Mouse (Mus musculus) stomach, embryonic 16.5 days (tissue): ENCODE results near the gene Ssbp4. TPM values are rescaled to one million over a fixed set of nuclear protein-coding genes. Genes with fewer than 3 reads are reported as not detected.
A peak's percentile ranks its signal among the peaks of the same experiment; 100 is the strongest.

Experiments used
- ATAC-seq: fragments of 200-750 bp; cut with Nextera tagmentation; 2 replicates; pipeline ENCODE4 v1.8.0; 2017; ENCODE audit warnings: moderate number of reproducible peaks, moderate TSS enrichment; ENCODE audit not compliant: insufficient read depth, low FRiP score
- H3K27ac ChIP-seq: fragments of 300-500 bp; sonication (generic); 2 replicates; pipeline ENCODE4 v1.5.1; 2014; ENCODE audit warnings: low read length
- H3K27me3 ChIP-seq: fragments of 300-500 bp; sonication (generic); 2 replicates; pipeline ENCODE4 v1.6.1; 2014; ENCODE audit warnings: low read length, control low read depth, mixed read lengths; ENCODE audit not compliant: control insufficient read depth, insufficient read depth
- H3K36me3 ChIP-seq: fragments of 300-500 bp; sonication (generic); 2 replicates; pipeline ENCODE4 v1.6.1; 2014; ENCODE audit warnings: low read length; ENCODE audit not compliant: control insufficient read depth, insufficient read depth
- H3K4me1 ChIP-seq: fragments of 300-500 bp; sonication (generic); 2 replicates; pipeline ENCODE4 v1.6.1; 2014; ENCODE audit warnings: low read length, control low read depth, mixed read lengths; ENCODE audit not compliant: control insufficient read depth, insufficient read depth
- H3K4me2 ChIP-seq: fragments of 300-500 bp; sonication (generic); 2 replicates; pipeline ENCODE4 v1.6.1; 2014; ENCODE audit warnings: low read depth, low read length, mixed read lengths
- H3K4me3 ChIP-seq: fragments of 300-500 bp; sonication (generic); replicated peaks from 2 replicates; pipeline ENCODE4 v1.5.1; 2014; ENCODE audit warnings: mild to moderate bottlenecking, low read length
- H3K9ac ChIP-seq: fragments of 300-500 bp; sonication (generic); 2 replicates; pipeline ENCODE4 v1.6.1; 2014; ENCODE audit warnings: low read length
- H3K9me3 ChIP-seq: fragments of 300-500 bp; sonication (generic); replicated peaks from 2 replicates; pipeline ENCODE4 v1.6.1; 2016; ENCODE audit warnings: low read length, control low read depth; ENCODE audit not compliant: control insufficient read depth
- WGBS: fragments of 180-500 bp; shearing (Covaris S2); extraction: QIAGEN DNeasy Blood & Tissue Kit; methylation state at CpG from one replicate; pipeline ENCODE4 v1.1.7; 2014; 5-methylcytosine and 5-hydroxymethylcytosine counted together
- polyA plus RNA-seq: library from polyadenylated mRNA; unstranded; fragments of >200 nt; fragmentation: Nextera tagmentation; extraction: Ambion mirVana; gene quantifications from 2 replicates; pipeline ENCODE4 v1.2.1, GENCODE M21; 2015

The Ssbp4 gene
- polyA plus RNA-seq, 1 experiment from 2014 or later = 68.3 TPM

GRCm38 (mm10) chr8:70627041-70627440, 18.4 kb upstream of the Ssbp4 start:
- Histone ChIP-seq H3K4me3 (no peak overlapping the region), H3K4me2 (no peak overlapping the region), H3K4me1 (peaks cover 18% of the 10 kb centered on the region), H3K36me3 (no peaks in the 10 kb centered on the region), H3K9me3 (no peaks in the 10 kb centered on the region), H3K27ac (no peak overlapping the region), H3K27me3 (no peaks in the 10 kb centered on the region), H3K9ac (no peak overlapping the region)
- no peak for ATAC-seq
- WGBS = 82% methylated on average over 5 of the region's 5 CpGs

GRCm38 (mm10) chr8:70625104-70625503, 16.4 kb upstream of the Ssbp4 start:
- Histone ChIP-seq H3K27ac (no peak overlapping the region), H3K4me1 (peaks cover 6% of the 10 kb centered on the region; the same call in 1 of the 2 replicates), H3K9ac (peak overlapping the region; percentile 39), H3K27me3 (no peaks in the 10 kb centered on the region), H3K4me2 (no peak overlapping the region), H3K4me3 (no peak overlapping the region), H3K9me3 (no peaks in the 10 kb centered on the region), H3K36me3 (no peaks in the 10 kb centered on the region)
- 11% methylated on average over 5 of the region's 5 CpGs for WGBS
- no peak for ATAC-seq

GRCm38 (mm10) chr8:70622220-70622619, 13.5 kb upstream of the Ssbp4 start:
- WGBS = 41% methylated on average over 3 of the region's 3 CpGs

GRCm38 (mm10) chr8:70618888-70619334, 10.2 kb upstream of the Ssbp4 start:
- ATAC-seq = peak; percentile 58; the same call in 1 of the 2 replicates
- WGBS = 28% methylated on average over 9 of the region's 9 CpGs

More at GRCm38 (mm10) chr8:70622220-70622619, 13.5 kb upstream of the Ssbp4 start:
- H3K36me3 ChIP-seq = no peaks in the 10 kb centered on the region
- no peak for ATAC-seq
- peaks cover 12% of the 10 kb centered on the region; the same call in 1 of the 2 replicates for H3K4me1 ChIP-seq
- H3K9ac ChIP-seq = no peak overlapping the region
- no peaks in the 10 kb centered on the region for H3K9me3 ChIP-seq
- no peak overlapping the region for H3K4me2 ChIP-seq
- H3K4me3 ChIP-seq = no peak overlapping the region
- H3K27ac ChIP-seq = no peak overlapping the region
- no peaks in the 10 kb centered on the region for H3K27me3 ChIP-seq

GRCm38 (mm10) chr8:70617985-70618384, 9.3 kb upstream of the Ssbp4 start:
- H3K4me1 ChIP-seq = peaks cover 19% of the 10 kb centered on the region; the same call in 1 of the 2 replicates
- H3K9me3 ChIP-seq = no peaks in the 10 kb centered on the region
- 83% methylated on average over 11 of the region's 11 CpGs for WGBS
- no peak for ATAC-seq
- H3K9ac ChIP-seq = 0 out of 2 replicates have a peak overlapping the region, but pooled peaks have one; percentile 33
- peak overlapping the region; percentile 3; the same call in 1 of the 2 replicates for H3K4me3 ChIP-seq
- no peak overlapping the region for H3K4me2 ChIP-seq
- no peaks in the 10 kb centered on the region for H3K27me3 ChIP-seq
- H3K27ac ChIP-seq = no peak overlapping the region; the same call in 1 of the 2 replicates
- no peaks in the 10 kb centered on the region for H3K36me3 ChIP-seq

More at GRCm38 (mm10) chr8:70618888-70619334, 10.2 kb upstream of the Ssbp4 start:
- Histone ChIP-seq H3K9me3 (no peaks in the 10 kb centered on the region), H3K4me1 (peaks cover 12% of the 10 kb centered on the region; the same call in 1 of the 2 replicates), H3K27ac (no peak overlapping the region), H3K4me3 (0 out of 2 replicates have a peak overlapping the region, but pooled peaks have one; percentile 8), H3K36me3 (no peaks in the 10 kb centered on the region), H3K9ac (no peak overlapping the region), H3K4me2 (no peak overlapping the region), H3K27me3 (no peaks in the 10 kb centered on the region)

GRCm38 (mm10) chr8:70616645-70617044, 8.0 kb upstream of the Ssbp4 start:
- H3K9me3 ChIP-seq = no peaks in the 10 kb centered on the region
- no peaks in the 10 kb centered on the region for H3K36me3 ChIP-seq
- peaks cover 22% of the 10 kb centered on the region for H3K4me1 ChIP-seq
- H3K27me3 ChIP-seq = no peaks in the 10 kb centered on the region
- ATAC-seq = no peak
- H3K4me2 ChIP-seq = no peak overlapping the region
- 54% methylated on average over 11 of the region's 11 CpGs for WGBS
- peak overlapping the region; percentile 17; the same call in 1 of the 2 replicates for H3K4me3 ChIP-seq
- H3K9ac ChIP-seq = no peak overlapping the region
- peak overlapping the region; percentile 19; the same call in 1 of the 2 replicates for H3K27ac ChIP-seq

GRCm38 (mm10) chr8:70615894-70616293, 7.2 kb upstream of the Ssbp4 start, which contains the start of gene Lrrc25:
Lrrc25 (plus strand) TSS chr8:70616155.
- no peak for ATAC-seq
- peak within 1 kb of the TSS; percentile 19; the same call in 1 of the 2 replicates for H3K27ac ChIP-seq
- H3K4me2 ChIP-seq = no peak within 1 kb of the TSS
- peak within 1 kb of the TSS; percentile 17; the same call in 1 of the 2 replicates for H3K4me3 ChIP-seq
- H3K4me1 ChIP-seq = peaks cover 25% of the 10 kb centered on the region
- no peaks in the 10 kb centered on the region for H3K27me3 ChIP-seq
- H3K9ac ChIP-seq = no peak within 1 kb of the TSS; the same call in 1 of the 2 replicates
- H3K9me3 ChIP-seq = no peaks in the 10 kb centered on the region
- no peaks in the 10 kb centered on the region for H3K36me3 ChIP-seq
- WGBS = 79% methylated on average over 3 of the region's 3 CpGs

GRCm38 (mm10) chr8:70615281-70615680, 6.6 kb upstream of the Ssbp4 start:
- 75% methylated on average over 8 of the region's 8 CpGs for WGBS
- peaks cover 23% of the 10 kb centered on the region for H3K4me1 ChIP-seq
- H3K36me3 ChIP-seq = no peaks in the 10 kb centered on the region
- no peaks in the 10 kb centered on the region for H3K9me3 ChIP-seq
- no peak overlapping the region for H3K4me2 ChIP-seq
- no peak overlapping the region for H3K27ac ChIP-seq
- no peak for ATAC-seq
- H3K9ac ChIP-seq = no peak overlapping the region
- no peaks in the 10 kb centered on the region for H3K27me3 ChIP-seq
- H3K4me3 ChIP-seq = no peak overlapping the region

GRCm38 (mm10) chr8:70614469-70614868, 5.8 kb upstream of the Ssbp4 start:
- peaks cover 23% of the 10 kb centered on the region for H3K4me1 ChIP-seq
- H3K27ac ChIP-seq = peak overlapping the region; percentile 38; the same call in 1 of the 2 replicates
- H3K4me2 ChIP-seq = no peak overlapping the region
- H3K9ac ChIP-seq = 0 out of 2 replicates have a peak overlapping the region, but pooled peaks have one; percentile 6
- H3K4me3 ChIP-seq = no peak overlapping the region
- H3K27me3 ChIP-seq = no peaks in the 10 kb centered on the region
- no peaks in the 10 kb centered on the region for H3K9me3 ChIP-seq
- no peak for ATAC-seq
- no peaks in the 10 kb centered on the region for H3K36me3 ChIP-seq
- 61% methylated on average over 5 of the region's 5 CpGs for WGBS
